ENCODE assay signal across 16 mouse cellular contexts in genomic region chr1:172192217-172192616, GRCm38 (mm10). TPM values are rescaled to one million over a fixed set of nuclear protein-coding genes. Genes with fewer than 3 reads are reported as not detected.
"Had no signal": no experiment of that assay in that cellular context is flagged by ENCODE, and none has a peak within 500 bp of the region (broad histone marks: within the 10 kb centered on the region; RNA-seq: fewer than 3 reads in every experiment).

No protein-coding gene starts in this region.

- H3K9ac ChIP-seq: limb, embryonic 12.5 days; limb, embryonic 15.5 days; liver, embryonic 15.5 days had no signal

- H3K27ac ChIP-seq: kidney, postnatal 0 days; limb, embryonic 12.5 days; limb, embryonic 15.5 days; liver, embryonic 15.5 days had no signal

- H3K9me3 ChIP-seq: limb, embryonic 12.5 days; limb, embryonic 15.5 days; liver, embryonic 15.5 days had no signal

- DNase-seq: kidney, postnatal 25 days; left cerebral cortex, postnatal 4 days; lung, adult 2 months; lung, postnatal 14 days; lung, postnatal 4 days; midbrain, embryonic 14.5 days; thymus, adult 18-20 months; thymus, postnatal 36 days had no signal

- H3K4me2 ChIP-seq: limb, embryonic 12.5 days; limb, embryonic 15.5 days; liver, embryonic 11.5 days; liver, embryonic 15.5 days; midbrain, embryonic 11.5 days had no signal

- H3K4me1 ChIP-seq: limb, embryonic 12.5 days; limb, embryonic 15.5 days; liver, embryonic 15.5 days had no signal

- H3K4me3 ChIP-seq: limb, embryonic 12.5 days; limb, embryonic 15.5 days; liver, embryonic 15.5 days had no signal

- H3K27me3 ChIP-seq: limb, embryonic 12.5 days; limb, embryonic 15.5 days; liver, embryonic 15.5 days had no signal

RNA-seq across cellular contexts. Expression of gene Casq1, which starts 27.5 kb away (rescaled TPM):
- total RNA-seq: megakaryocyte progenitor cell, adult 5-6 weeks; megakaryocyte-erythroid progenitor cell, adult 5-6 weeks had no signal
